Mouse (Mus musculus) heart, postnatal 0 days (tissue): ENCODE measurements around the gene Cant1. TPM values are rescaled to one million over a fixed set of nuclear protein-coding genes. Genes with fewer than 3 reads are reported as not detected.
A peak's percentile ranks its signal among the peaks of the same experiment; 100 is the strongest.

Experiments
- ATAC-seq: fragments of 200-750 bp; cut with Nextera tagmentation; 2 replicates; pipeline ENCODE4 v1.8.0; 2017; ENCODE audit warnings: low read depth, moderate number of reproducible peaks, moderate library complexity; ENCODE audit not compliant: insufficient read depth
- DNase-seq: peaks from one replicate; pipeline ENCODE4 v3.0.0-alpha.2; 2016; ENCODE audit warnings: low spot score
- H3K27ac ChIP-seq: fragments of 300-500 bp; sonication (generic); 2 replicates; pipeline ENCODE4 v1.5.1; 2014; ENCODE audit warnings: low read depth, mild to moderate bottlenecking
- H3K27me3 ChIP-seq: fragments of 300-500 bp; sonication (generic); 2 replicates; pipeline ENCODE4 v1.6.1; 2014; ENCODE audit warnings: low read length, mixed read lengths; ENCODE audit not compliant: control insufficient read depth, insufficient read depth
- H3K36me3 ChIP-seq: fragments of 300-500 bp; sonication (generic); replicated peaks from 2 replicates; pipeline ENCODE4 v1.6.1; 2014; ENCODE audit warnings: low read length, mixed read lengths; ENCODE audit not compliant: control insufficient read depth, insufficient read depth
- H3K4me1 ChIP-seq: fragments of 300-500 bp; sonication (generic); 2 replicates; pipeline ENCODE4 v1.6.1; 2014; ENCODE audit warnings: antibody characterized with exemption; ENCODE audit not compliant: control insufficient read depth, insufficient read depth
- H3K4me2 ChIP-seq: fragments of 300-500 bp; sonication (generic); 2 replicates; pipeline ENCODE4 v1.6.1; 2014; ENCODE audit warnings: low read depth, mild to moderate bottlenecking, low read length, moderate library complexity
- H3K4me3 ChIP-seq: fragments of 300-500 bp; sonication (generic); 2 replicates; pipeline ENCODE4 v1.5.1; 2014; ENCODE audit warnings: low read depth, low read length
- H3K9ac ChIP-seq: fragments of 300-500 bp; sonication (generic); replicated peaks from 2 replicates; pipeline ENCODE4 v1.6.1; 2014; ENCODE audit warnings: low read depth, low read length, mixed read lengths
- H3K9me3 ChIP-seq: fragments of 300-500 bp; sonication (generic); replicated peaks from 2 replicates; pipeline ENCODE4 v1.6.1; 2016; ENCODE audit warnings: low read length; ENCODE audit not compliant: control insufficient read depth
- CTCF ChIP-seq: IDR thresholded peaks from 2 replicates; pipeline ENCODE4 v1.5.1; 2016; ENCODE audit warnings: antibody characterized with exemption, control low read depth, low read depth
- EP300 ChIP-seq: IDR thresholded peaks from 2 replicates; pipeline ENCODE4 v1.6.1; 2016; ENCODE audit warnings: antibody characterized with exemption, low read depth
- WGBS: fragments of 180-500 bp; shearing (Covaris S2); extraction: QIAGEN DNeasy Blood & Tissue Kit; methylation state at CpG from one replicate; pipeline ENCODE4 v1.1.7; 2014; 5-methylcytosine and 5-hydroxymethylcytosine counted together
- polyA plus RNA-seq: library from polyadenylated mRNA; unstranded; fragments of >200 nt; fragmentation: Nextera tagmentation; extraction: Ambion mirVana; gene quantifications from 2 replicates; pipeline ENCODE4 v1.2.1, GENCODE M21; 2015
- total RNA-seq: library from RNA; depleted of rRNA; stranded (reverse); fragments of >200 nt; gene quantifications from 2 replicates; pipeline ENCODE4 v1.2.3, GENCODE M21; 2014; ENCODE audit warnings: low replicate concordance

The Cant1 gene
- total and polyA plus RNA-seq, 2 experiments from 2014 or later: 10.4 to 35.5 TPM

GRCm38 (mm10) chr11:118410479-118410878, 8.4 kb downstream of the Cant1 start:
- ATAC-seq (no peak), DNase-seq (no peak)
- 88% methylated on average over 10 of the region's 10 CpGs for WGBS
- no peaks in the 10 kb centered on the region for H3K9me3 ChIP-seq
- no peak for TF ChIP-seq CTCF
- TF ChIP-seq EP300: no peak
- peaks cover 58% of the 10 kb centered on the region for H3K36me3 ChIP-seq
- no peaks in the 10 kb centered on the region for H3K27me3 ChIP-seq
- H3K27ac ChIP-seq: no peak overlapping the region
- no peak overlapping the region for H3K9ac ChIP-seq
- H3K4me1 ChIP-seq: no peaks in the 10 kb centered on the region
- no peak overlapping the region for H3K4me3 ChIP-seq
- no peak overlapping the region for H3K4me2 ChIP-seq

DNA sequence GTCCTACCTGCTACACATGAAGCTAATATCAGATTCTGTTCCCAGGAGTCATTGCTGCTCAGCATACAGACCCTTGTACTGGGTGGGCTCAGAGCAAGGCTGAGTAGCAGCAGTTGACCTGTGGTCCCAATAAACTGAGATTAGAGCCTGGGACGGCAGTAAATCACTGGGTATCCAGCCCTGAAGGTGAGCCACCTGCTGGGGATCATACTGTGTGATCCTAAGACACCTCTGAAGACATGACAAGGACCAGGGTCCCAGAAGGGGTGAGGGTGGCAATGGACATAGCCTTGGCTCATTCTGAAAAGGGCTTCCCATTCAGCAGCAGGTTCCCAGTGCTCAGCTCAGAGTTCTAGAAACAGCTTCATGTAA, 8.8 kb downstream of the Cant1 start:
- no peaks in the 10 kb centered on the region for H3K4me1 ChIP-seq
- TF ChIP-seq CTCF: no peak
- TF ChIP-seq EP300: no peak
- no peak overlapping the region for H3K4me2 ChIP-seq
- DNase-seq (no peak), ATAC-seq (no peak)
- H3K9me3 ChIP-seq: no peaks in the 10 kb centered on the region
- no peak overlapping the region for H3K9ac ChIP-seq
- no peak overlapping the region for H3K4me3 ChIP-seq
- WGBS: 71% methylated on average over 1 of the region's 1 CpGs
- no peaks in the 10 kb centered on the region for H3K27me3 ChIP-seq
- no peak overlapping the region for H3K27ac ChIP-seq
- H3K36me3 ChIP-seq: peaks cover 58% of the 10 kb centered on the region

GRCm38 (mm10) chr11:118409106-118410072, 9.5 kb downstream of the Cant1 start:
- peaks cover 53% of the 10 kb centered on the region for H3K36me3 ChIP-seq
- no peaks in the 10 kb centered on the region for H3K27me3 ChIP-seq
- H3K9ac ChIP-seq: no peak overlapping the region
- no peak overlapping the region for H3K27ac ChIP-seq
- H3K4me1 ChIP-seq: no peaks in the 10 kb centered on the region
- no peak overlapping the region for H3K4me3 ChIP-seq
- H3K4me2 ChIP-seq: no peak overlapping the region
- WGBS: 73% methylated on average over 12 of the region's 12 CpGs
- no peak for TF ChIP-seq EP300
- no peak for TF ChIP-seq CTCF
- H3K9me3 ChIP-seq: no peaks in the 10 kb centered on the region
- DNase-seq: no peak
- no peak for ATAC-seq

- H3K9me3 ChIP-seq: no peaks in the 10 kb centered on the region
- H3K9ac ChIP-seq: no peak overlapping the region
- no peaks in the 10 kb centered on the region for H3K4me1 ChIP-seq
- TF ChIP-seq CTCF: no peak
- TF ChIP-seq EP300: no peak
- no peak for ATAC-seq
- DNase-seq: no peak
- no peak overlapping the region for H3K4me3 ChIP-seq
- WGBS: 73% methylated on average over 18 of the region's 18 CpGs
- H3K27me3 ChIP-seq: no peaks in the 10 kb centered on the region
- no peak overlapping the region for H3K4me2 ChIP-seq
- no peak overlapping the region for H3K27ac ChIP-seq
- peaks cover 52% of the 10 kb centered on the region for H3K36me3 ChIP-seq
Measured at GRCm38 (mm10) chr11:118408051-118408740, 10.7 kb downstream of the Cant1 start.

DNA sequence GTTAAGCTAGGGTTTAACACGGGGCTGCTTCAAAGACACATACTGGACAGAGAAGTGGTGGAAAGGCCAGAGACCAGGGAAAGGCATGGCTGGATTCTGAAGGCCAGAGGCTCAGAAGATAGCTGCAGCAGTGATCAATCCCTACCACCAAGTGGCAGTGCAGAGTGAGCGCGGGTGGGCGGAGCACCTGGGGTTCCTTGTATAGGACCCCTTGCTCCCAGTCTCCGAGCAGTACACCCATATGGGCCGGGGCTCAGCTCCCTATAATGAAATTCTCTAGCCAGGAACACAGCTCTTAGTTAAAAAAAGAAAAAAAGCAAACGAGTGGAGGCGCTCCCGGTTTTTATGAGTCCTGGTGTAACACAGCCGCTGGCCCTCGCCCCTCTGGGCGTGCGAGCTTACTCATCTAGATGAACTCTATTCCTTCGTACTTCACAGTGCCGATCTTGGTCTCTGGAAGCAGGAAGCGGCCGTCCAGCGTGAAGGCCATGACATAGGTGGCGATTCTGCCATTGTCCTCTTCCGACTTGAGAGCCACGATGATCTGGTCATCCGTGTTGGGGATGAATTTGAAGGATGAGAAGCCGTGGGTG, 11.5 kb downstream of the Cant1 start:
- no peak for ATAC-seq
- TF ChIP-seq CTCF: peak; percentile 13; the same call in 1 of the 2 replicates
- TF ChIP-seq EP300: no peak
- peaks cover 49% of the 10 kb centered on the region for H3K36me3 ChIP-seq

More for the DNA sequence above, 11.5 kb downstream of the Cant1 start:
- no peak overlapping the region for H3K27ac ChIP-seq
- DNase-seq: no peak
- H3K4me1 ChIP-seq: peaks cover under 1% of the 10 kb centered on the region; the same call in 1 of the 2 replicates
- no peaks in the 10 kb centered on the region for H3K27me3 ChIP-seq
- H3K4me2 ChIP-seq: no peak overlapping the region
- 83% methylated on average over 23 of the region's 23 CpGs for WGBS
- no peak overlapping the region for H3K4me3 ChIP-seq
- H3K9ac ChIP-seq: no peak overlapping the region
- no peaks in the 10 kb centered on the region for H3K9me3 ChIP-seq
